Mouse (Mus musculus) CH12.LX (cell line): ENCODE data around the gene Dpysl5. TPM values are rescaled to one million over a fixed set of nuclear protein-coding genes. Genes with fewer than 3 reads are reported as not detected.
A peak's percentile ranks its signal among the peaks of the same experiment; 100 is the strongest.
"Not testable (repeated sequence)": the region's sequence is repeated elsewhere in the genome, so short reads cannot be mapped to it uniquely, and the experiment has no call there.

ENCODE experiments used
- DNase-seq: peaks from one replicate; pipeline ENCODE4 v3.0.0-alpha.2; 2013; ENCODE audit errors: extremely low read depth
- H3K27ac ChIP-seq: 2 replicates; pipeline ENCODE4 v1.5.1; 2012; ENCODE audit warnings: low read depth, mild to moderate bottlenecking, control low read depth, moderate library complexity; ENCODE audit not compliant: insufficient read depth
- H3K27me3 ChIP-seq: replicated peaks from 2 replicates; pipeline ENCODE3; 2012; ENCODE audit warnings: inconsistent platforms
- H3K36me3 ChIP-seq, 2 experiments: replicated peaks in 1 of 2; 2 replicates each; pipeline versions ENCODE3 to v1.6.1; 2012; ENCODE audit warnings: inconsistent platforms in 1 of 2, low read length in 1 of 2, mild to moderate bottlenecking in 1 of 2, mixed read lengths in 1 of 2, moderate library complexity in 1 of 2; ENCODE audit not compliant: control insufficient read depth in 1 of 2, insufficient read depth in 1 of 2
- H3K4me1 ChIP-seq, 2 experiments: 2 replicates each; pipeline ENCODE4 v1.6.1; 2012; ENCODE audit warnings: inconsistent platforms in 1 of 2, moderate library complexity in 1 of 2; ENCODE audit not compliant: insufficient read depth in 2 of 2, control insufficient read depth in 1 of 2
- H3K4me2 ChIP-seq: 2 replicates; pipeline ENCODE4 v1.6.1; 2012; ENCODE audit warnings: low read depth, mild to moderate bottlenecking, control low read depth; ENCODE audit not compliant: poor library complexity, insufficient read depth, severe bottlenecking
- H3K4me3 ChIP-seq, 3 experiments: fragments of 150-350 bp in 1 of 3; sonication (generic) in 1 of 3; replicated peaks in 1 of 3; 2 replicates each; pipeline versions ENCODE3 to v1.5.1; 2011 to 2012; ENCODE audit warnings: low read depth in 2 of 3, low read length in 2 of 3, mild to moderate bottlenecking in 2 of 3, moderate library complexity in 2 of 3, control low read depth in 1 of 3, improper control_type of control experiment in 1 of 3, inconsistent platforms in 1 of 3, mixed read lengths in 1 of 3; ENCODE audit not compliant: poor library complexity in 1 of 3
- H3K79me2 ChIP-seq: replicated peaks from 2 replicates; pipeline ENCODE4 v1.6.1; 2012; ENCODE audit warnings: mild to moderate bottlenecking, moderate library complexity; ENCODE audit not compliant: control insufficient read depth, poor library complexity, insufficient read depth, severe bottlenecking; ENCODE audit errors: extremely low read depth
- H3K9ac ChIP-seq: 2 replicates; pipeline ENCODE4 v1.6.1; 2012; ENCODE audit warnings: low read depth, mild to moderate bottlenecking, control low read depth, moderate library complexity; ENCODE audit not compliant: insufficient read depth
- H3K9me3 ChIP-seq: replicated peaks from 2 replicates; pipeline ENCODE3; 2012; ENCODE audit warnings: low read length, inconsistent platforms, mixed read lengths
- BHLHE40 ChIP-seq: IDR thresholded peaks from 2 replicates; pipeline ENCODE4 v1.6.1; 2011; ENCODE audit warnings: mild to moderate bottlenecking, low read depth, low read length, improper control_type of control experiment
- CHD1 ChIP-seq: IDR thresholded peaks from 2 replicates; pipeline ENCODE4 v1.6.1; 2012; ENCODE audit warnings: low read depth, low read length, improper control_type of control experiment, inconsistent platforms
- E2F4 ChIP-seq: IDR thresholded peaks from 2 replicates; pipeline ENCODE4 v1.6.1; 2011; ENCODE audit warnings: low read depth, low read length, improper control_type of control experiment; ENCODE audit not compliant: insufficient replicate concordance
- ELF1 ChIP-seq: IDR thresholded peaks from 2 replicates; pipeline ENCODE4 v1.6.1; 2014; ENCODE audit warnings: low read depth, mild to moderate bottlenecking, inconsistent platforms, low read length, improper control_type of control experiment
- EP300 ChIP-seq: IDR thresholded peaks from 2 replicates; pipeline ENCODE4 v1.6.1; 2011; ENCODE audit warnings: low read length, improper control_type of control experiment
- ETS1 ChIP-seq: conservative IDR thresholded peaks from 2 replicates; pipeline ENCODE4 v1.6.1; 2012; ENCODE audit warnings: low read depth, mild to moderate bottlenecking, inconsistent platforms, low read length, improper control_type of control experiment, moderate library complexity
- JUND ChIP-seq: conservative IDR thresholded peaks from 2 replicates; pipeline ENCODE4 v1.6.1; 2011; ENCODE audit warnings: low read depth, low read length, improper control_type of control experiment
- MAFK ChIP-seq: IDR thresholded peaks from 2 replicates; pipeline ENCODE4 v1.6.1; 2011; ENCODE audit warnings: low read length, improper control_type of control experiment; ENCODE audit not compliant: insufficient replicate concordance
- MXI1 ChIP-seq: IDR thresholded peaks from 2 replicates; pipeline ENCODE4 v1.6.1; 2011; ENCODE audit warnings: mild to moderate bottlenecking, low read depth, low read length, improper control_type of control experiment
- NELFE ChIP-seq: IDR thresholded peaks from 2 replicates; pipeline ENCODE4 v1.6.1; 2011; ENCODE audit warnings: low read depth, low read length, improper control_type of control experiment
- NRF1 ChIP-seq: IDR thresholded peaks from 2 replicates; pipeline ENCODE4 v1.6.1; 2014; ENCODE audit warnings: low read depth, mild to moderate bottlenecking, inconsistent platforms, low read length, improper control_type of control experiment, moderate library complexity
- POLR2A ChIP-seq: IDR thresholded peaks from 2 replicates; pipeline ENCODE4 v1.6.1; 2011; ENCODE audit warnings: low read depth, mild to moderate bottlenecking, improper control_type of control experiment, low read length
- POLR2AphosphoS2 ChIP-seq: IDR thresholded peaks from 2 replicates; pipeline ENCODE4 v1.6.1; 2011; ENCODE audit warnings: low read depth, low read length, improper control_type of control experiment
- RAD21 ChIP-seq: IDR thresholded peaks from 2 replicates; pipeline ENCODE4 v1.6.1; 2011; ENCODE audit warnings: low read depth, mild to moderate bottlenecking, low read length, improper control_type of control experiment, moderate library complexity
- ZMIZ1 ChIP-seq: IDR thresholded peaks from 2 replicates; pipeline ENCODE4 v1.6.1; 2012; ENCODE audit warnings: low read depth, mild to moderate bottlenecking, inconsistent platforms, low read length, improper control_type of control experiment
- dilution Hi-C: fragments of 300-500 bp; cut with MboI; formaldehyde crosslinking; loops from 2 replicates; pipeline ENCODE4 v1.14.3; 2020; ENCODE audit warnings: low sequenced_read_pairs; ENCODE audit not compliant: extremely low pct_unique_long_range_greater_than_20kb, extremely low pct_ligation_motif_present
- in situ Hi-C: fragments of 300-500 bp; cut with MboI; formaldehyde crosslinking; loops from 3 replicates; pipeline ENCODE4 v1.14.3; 2019; ENCODE audit warnings: low sequenced_read_pairs, low pct_ligation_motif_present, low pct_unique_long_range_greater_than_20kb, mixed read lengths
- polyA plus RNA-seq: library from polyadenylated mRNA; unstranded; fragments of >175 nt; gene quantifications from 2 replicates; pipeline ENCODE4 v1.2.1, GENCODE M21; 2012; ENCODE audit warnings: low read depth; ENCODE audit not compliant: insufficient read length
- total RNA-seq, 2 experiments: library from RNA; depleted of rRNA; stranded (reverse); fragments of 300-350 nt in 1 of 2; fragments of >200 nt in 1 of 2; gene quantifications; 2 replicates each; pipeline ENCODE4 v1.2.3; 2012 to 2014

Gene Dpysl5
- total and polyA plus RNA-seq, 3 experiments: 0.21 TPM; not detected in 2

DNA sequence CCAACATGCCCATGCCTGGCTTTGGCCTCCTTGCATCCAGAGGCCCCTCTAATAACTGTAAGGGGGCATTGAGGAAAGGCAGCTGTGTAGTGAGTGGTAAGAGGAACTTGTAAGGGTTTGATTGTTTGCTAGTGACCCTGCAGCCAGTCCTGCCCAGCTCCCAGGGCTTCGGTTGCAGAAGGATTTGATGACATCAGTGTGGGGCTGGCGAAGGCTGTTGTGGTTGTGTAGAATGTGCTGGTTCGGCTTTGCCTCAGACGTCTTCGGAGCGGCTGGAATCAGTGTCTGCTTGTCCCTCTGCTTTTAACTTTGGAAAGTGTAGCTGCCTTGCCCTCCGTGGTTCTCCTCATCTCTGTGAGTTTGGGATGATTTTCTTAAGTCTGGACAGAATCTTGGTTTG is 34.6 kb upstream of the Dpysl5 start:
- TF ChIP-seq POLR2AphosphoS2 (peak; percentile 67; the same call in 1 of the 2 replicates), POLR2A (no peak)
- in situ Hi-C loops: no loop called here

DNA sequence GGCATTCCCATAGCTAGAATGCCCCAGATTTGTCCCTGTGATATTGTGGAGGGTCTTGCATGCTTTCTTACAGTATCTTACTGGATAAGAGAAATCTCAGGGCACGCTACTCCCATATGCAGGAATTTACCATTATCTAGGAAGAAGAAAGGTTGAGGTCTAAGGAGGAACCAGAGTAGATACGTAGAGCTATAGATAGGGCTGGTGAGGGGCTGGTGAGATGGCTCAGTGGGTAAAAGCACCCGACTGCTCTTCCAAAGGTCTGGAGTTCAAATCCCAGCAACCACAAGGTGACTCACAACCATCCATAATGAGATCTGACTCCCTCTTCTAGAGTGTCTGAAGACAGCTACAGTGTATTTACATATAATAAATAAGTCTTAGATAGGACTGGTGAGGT is 33.3 kb upstream of the Dpysl5 start:
- H3K27ac ChIP-seq, H3K79me2 ChIP-seq, in situ Hi-C loops, H3K27me3 ChIP-seq, H3K9me3 ChIP-seq, H3K9ac ChIP-seq, H3K4me3 ChIP-seq, dilution Hi-C loops, DNase-seq, H3K4me2 ChIP-seq: not testable (repeated sequence)
- H3K4me1 ChIP-seq: peaks cover 2 to 13% of the 10 kb centered on the region in 2 experiments; a peak in 2 of 4 replicates
- peaks cover 27 to 39% of the 10 kb centered on the region in 2 experiments for H3K36me3 ChIP-seq

More for the DNA sequence above, 34.6 kb upstream of the Dpysl5 start:
- Histone ChIP-seq H3K9ac (no peak overlapping the region), H3K27me3 (no peaks in the 10 kb centered on the region), H3K9me3 (no peaks in the 10 kb centered on the region), H3K4me3 (no peak overlapping the region), H3K27ac (no peak overlapping the region), H3K4me1 (peaks cover 2 to 13% of the 10 kb centered on the region in 2 experiments; a peak in 2 of 4 replicates), H3K36me3 (peaks cover 40 to 52% of the 10 kb centered on the region in 2 experiments), H3K4me2 (no peak overlapping the region), H3K79me2 (no peaks in the 10 kb centered on the region)
- dilution Hi-C loops: no loop called here
- no peak for DNase-seq

DNA sequence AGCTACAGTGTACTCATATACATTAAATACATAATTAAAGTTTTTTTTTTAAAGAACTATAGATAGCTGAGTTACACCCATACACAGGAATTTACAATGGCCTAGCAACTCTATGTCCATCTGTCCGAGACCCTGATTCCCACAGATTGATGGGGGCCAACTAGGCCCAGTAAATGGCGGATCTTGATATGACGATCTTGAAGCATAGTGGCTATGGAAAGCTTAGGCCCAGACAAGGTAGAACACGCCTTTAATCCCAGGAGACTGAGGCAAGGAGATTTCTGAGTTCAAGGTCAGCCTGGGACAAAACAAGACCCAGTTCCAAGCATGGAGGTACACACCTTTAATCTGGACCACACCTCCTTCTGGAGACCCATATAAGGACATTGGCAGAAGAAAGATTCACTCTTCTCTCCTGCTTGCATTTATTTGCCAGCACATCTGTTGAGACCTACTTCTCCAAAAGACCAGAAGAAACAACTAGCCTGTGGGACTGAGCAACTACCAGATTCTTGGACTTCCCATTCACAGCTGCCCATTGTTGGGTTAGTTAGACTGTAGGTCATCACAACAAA is 32.6 kb upstream of the Dpysl5 start:
- Histone ChIP-seq H3K27me3 (no peaks in the 10 kb centered on the region), H3K9ac (no peak overlapping the region), H3K4me1 (peaks cover 2 to 13% of the 10 kb centered on the region in 2 experiments; a peak in 2 of 4 replicates), H3K36me3 (peaks cover 20 to 32% of the 10 kb centered on the region in 2 experiments), H3K9me3 (no peaks in the 10 kb centered on the region), H3K79me2 (no peaks in the 10 kb centered on the region), H3K4me3 (no peak overlapping the region), H3K4me2 (no peak overlapping the region), H3K27ac (no peak overlapping the region)
- in situ Hi-C loops: no loop called here
- TF ChIP-seq CHD1 (no peak), ELF1 (no peak), E2F4 (no peak), ETS1 (no peak), JUND (no peak), RAD21 (no peak), POLR2AphosphoS2 (no peak), MAFK (no peak), MXI1 (no peak), ZMIZ1 (no peak), NELFE (no peak), NRF1 (no peak), BHLHE40 (no peak), EP300 (no peak)
- dilution Hi-C loops: no loop called here
- no peak for DNase-seq
